Mouse (Mus musculus) liver, embryonic 11.5 days (tissue): ENCODE measurements around the gene Lima1. TPM values are rescaled to one million over a fixed set of nuclear protein-coding genes. Genes with fewer than 3 reads are reported as not detected.
A peak's percentile ranks its signal among the peaks of the same experiment; 100 is the strongest.

Source experiments
- ATAC-seq: fragments of 200-750 bp; cut with Nextera tagmentation; replicated peaks from 2 replicates; pipeline ENCODE4 v1.8.0; 2017; ENCODE audit warnings: moderate number of reproducible peaks, mild to moderate bottlenecking, moderate TSS enrichment, moderate library complexity; ENCODE audit not compliant: low FRiP score
- DNase-seq: peaks from one replicate; pipeline ENCODE4 v3.0.0-alpha.2; 2017; ENCODE audit warnings: low spot score
- H3K27ac ChIP-seq: fragments of 300-500 bp; sonication (generic); 2 replicates; pipeline ENCODE4 v1.5.1; 2014; ENCODE audit warnings: mild to moderate bottlenecking, low read depth, low read length, control low read depth
- H3K27me3 ChIP-seq: fragments of 300-500 bp; sonication (generic); replicated peaks from 2 replicates; pipeline ENCODE4 v1.6.1; 2014; ENCODE audit warnings: low read length, mixed read lengths; ENCODE audit not compliant: control insufficient read depth, insufficient read depth
- H3K36me3 ChIP-seq: fragments of 300-500 bp; sonication (generic); 2 replicates; pipeline ENCODE4 v1.6.1; 2014; ENCODE audit warnings: mild to moderate bottlenecking, low read length, moderate library complexity, mixed read lengths; ENCODE audit not compliant: control insufficient read depth, insufficient read depth
- H3K4me1 ChIP-seq: fragments of 300-500 bp; sonication (generic); replicated peaks from 2 replicates; pipeline ENCODE4 v1.6.1; 2014; ENCODE audit warnings: low read length, mixed read lengths; ENCODE audit not compliant: control insufficient read depth, insufficient read depth
- H3K4me2 ChIP-seq: fragments of 300-500 bp; sonication (generic); 2 replicates; pipeline ENCODE4 v1.6.1; 2014; ENCODE audit warnings: mild to moderate bottlenecking, control low read depth, moderate library complexity
- H3K4me3 ChIP-seq: fragments of 300-500 bp; sonication (generic); 2 replicates; pipeline ENCODE4 v1.5.1; 2014; ENCODE audit warnings: low read depth, low read length, control low read depth
- H3K9ac ChIP-seq: fragments of 300-500 bp; sonication (generic); 2 replicates; pipeline ENCODE4 v1.6.1; 2014; ENCODE audit warnings: low read depth, low read length, control low read depth
- H3K9me3 ChIP-seq: fragments of 300-500 bp; sonication (generic); 2 replicates; pipeline ENCODE4 v1.6.1; 2016; ENCODE audit warnings: low read length, inconsistent platforms, mixed read lengths; ENCODE audit not compliant: control insufficient read depth
- WGBS: fragments of 180-500 bp; shearing (Covaris S2); extraction: QIAGEN DNeasy Blood & Tissue Kit; methylation state at CpG from one replicate; pipeline ENCODE4 v1.1.7; 2014; 5-methylcytosine and 5-hydroxymethylcytosine counted together
- polyA plus RNA-seq: library from polyadenylated mRNA; unstranded; fragments of >200 nt; fragmentation: Nextera tagmentation; extraction: Ambion mirVana; gene quantifications from 2 replicates; pipeline ENCODE4 v1.2.1, GENCODE M21; 2014

Gene Lima1
- polyA plus RNA-seq, 1 experiment from 2014 or later: 19.3 TPM

DNA sequence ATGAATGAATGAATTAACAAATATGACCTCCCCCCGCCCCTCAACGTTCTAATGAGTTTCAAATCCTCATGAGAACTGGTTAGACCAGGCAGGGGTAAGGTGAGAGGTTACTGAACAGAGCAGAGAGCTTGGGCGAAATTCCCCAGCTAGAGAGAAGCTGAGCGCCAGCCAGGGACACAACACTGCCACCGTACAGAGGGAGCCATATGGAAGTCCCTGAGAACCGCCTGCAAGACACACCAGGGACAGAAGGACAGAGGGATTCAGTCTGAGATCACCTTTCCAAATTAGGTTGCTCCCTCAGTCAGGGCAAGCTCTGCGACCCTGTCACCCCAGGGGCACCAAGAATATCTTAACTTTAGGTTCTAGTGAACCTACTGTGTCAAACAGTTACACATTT lies 37.7 kb downstream of the Lima1 start:
- Histone ChIP-seq H3K9me3 (no peaks in the 10 kb centered on the region), H3K27ac (no peak overlapping the region), H3K4me1 (no peaks in the 10 kb centered on the region), H3K27me3 (no peaks in the 10 kb centered on the region), H3K4me3 (no peak overlapping the region), H3K9ac (no peak overlapping the region), H3K36me3 (no peaks in the 10 kb centered on the region), H3K4me2 (no peak overlapping the region)
- WGBS: 69% methylated on average over 7 of the region's 7 CpGs
- ATAC-seq (no peak), DNase-seq (no peak)

DNA sequence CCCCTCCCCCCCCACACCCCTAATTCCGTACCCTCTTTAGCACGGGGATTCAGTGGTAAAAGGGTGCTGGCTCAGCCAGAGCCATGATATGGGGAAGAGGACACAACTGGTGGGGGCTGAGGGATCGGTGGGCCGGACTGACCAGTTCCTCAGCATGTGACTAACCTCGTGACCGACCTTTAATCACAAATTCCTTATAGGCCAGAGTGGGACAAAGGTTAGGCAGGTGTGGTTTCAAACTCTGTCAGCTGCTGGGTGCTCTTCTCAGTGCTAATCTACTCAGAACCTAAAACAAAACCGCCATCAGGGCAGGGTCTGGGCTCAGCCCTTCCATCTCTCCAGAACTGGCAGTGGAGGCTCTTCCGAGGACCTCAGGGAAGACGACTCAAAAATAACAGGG lies 40.1 kb downstream of the Lima1 start:
- 51% methylated on average over 9 of the region's 9 CpGs for WGBS
- 0 out of 2 replicates have a peak, but pooled peaks have one; percentile 18 for ATAC-seq
- no peaks in the 10 kb centered on the region for H3K36me3 ChIP-seq
- no peaks in the 10 kb centered on the region for H3K4me1 ChIP-seq
- no peak overlapping the region for H3K9ac ChIP-seq
- H3K4me2 ChIP-seq: no peak overlapping the region
- H3K27ac ChIP-seq: peak overlapping the region; percentile 21; the same call in 1 of the 2 replicates
- no peak overlapping the region for H3K4me3 ChIP-seq
- no peaks in the 10 kb centered on the region for H3K27me3 ChIP-seq
- H3K9me3 ChIP-seq: no peaks in the 10 kb centered on the region
- DNase-seq: no peak

DNA sequence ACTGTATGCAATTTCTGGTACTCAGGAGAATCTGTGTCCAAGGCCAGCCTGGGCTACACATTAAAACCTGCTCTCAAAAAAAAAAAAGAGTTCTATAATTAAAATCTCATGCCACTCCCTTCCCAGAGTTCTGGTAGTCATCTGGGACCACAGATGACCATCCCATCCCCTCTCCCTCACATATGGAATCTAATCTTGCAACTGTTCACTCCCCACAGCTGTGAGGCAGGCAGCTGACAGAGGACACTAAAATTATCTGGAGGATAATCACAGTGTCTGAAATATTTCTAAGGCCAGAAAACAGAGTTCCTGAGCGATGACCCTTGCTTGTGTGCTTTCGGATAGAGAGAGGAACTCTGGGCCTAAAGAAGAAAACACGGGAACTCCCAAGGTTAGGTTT lies 40.6 kb downstream of the Lima1 start:
- peak overlapping the region; percentile 21; the same call in 1 of the 2 replicates for H3K27ac ChIP-seq
- no peak for ATAC-seq

DNA sequence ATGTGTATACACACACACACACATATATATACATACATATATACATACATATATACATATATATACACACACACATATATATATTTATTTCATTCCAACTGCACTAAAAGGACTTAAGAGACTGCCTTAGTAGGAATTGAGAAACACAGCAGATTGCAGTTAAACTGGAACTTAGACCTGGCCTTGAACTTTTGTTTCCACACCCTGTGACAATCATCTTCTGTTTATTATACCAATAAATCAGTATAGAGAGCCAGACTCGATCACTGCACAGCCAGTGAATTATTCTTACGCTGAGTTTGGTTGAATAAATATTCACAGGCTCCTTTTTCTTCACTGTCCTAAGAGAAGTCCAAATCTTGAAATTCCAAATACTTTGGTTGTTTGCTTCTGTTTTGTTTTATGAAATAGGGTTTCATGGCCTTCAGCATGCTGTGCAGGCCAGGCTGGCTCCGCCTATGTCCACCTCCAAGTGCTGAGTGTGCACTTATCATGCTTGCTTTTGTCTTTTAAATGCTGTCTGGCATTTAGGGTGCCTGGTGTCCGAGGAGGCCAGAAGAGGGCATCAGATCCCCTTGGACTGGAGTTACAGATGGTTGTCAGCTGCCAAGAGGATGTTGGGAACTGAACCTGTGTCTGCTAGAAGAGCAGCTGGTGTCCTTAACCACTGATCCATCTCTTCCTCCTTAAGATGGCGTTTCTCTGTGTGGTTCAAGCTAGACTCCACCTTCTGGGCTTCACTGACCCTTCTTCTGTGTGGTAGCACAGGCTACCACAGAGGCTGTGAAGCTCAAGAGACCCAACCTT lies 41.4 kb downstream of the Lima1 start:
- no peak for ATAC-seq
- Histone ChIP-seq H3K36me3 (no peaks in the 10 kb centered on the region), H3K4me1 (no peaks in the 10 kb centered on the region), H3K9me3 (no peaks in the 10 kb centered on the region), H3K27me3 (no peaks in the 10 kb centered on the region), H3K4me3 (no peak overlapping the region), H3K27ac (no peak overlapping the region), H3K9ac (no peak overlapping the region), H3K4me2 (no peak overlapping the region)
- WGBS: 86% methylated on average over 5 of the region's 5 CpGs
- no peak for DNase-seq

More for the DNA sequence above, 40.6 kb downstream of the Lima1 start:
- Histone ChIP-seq H3K4me1 (no peaks in the 10 kb centered on the region), H3K9ac (0 out of 2 replicates have a peak overlapping the region, but pooled peaks have one; percentile 14), H3K9me3 (no peaks in the 10 kb centered on the region), H3K4me3 (no peak overlapping the region), H3K4me2 (no peak overlapping the region), H3K36me3 (no peaks in the 10 kb centered on the region), H3K27me3 (no peaks in the 10 kb centered on the region)
- whole genome bisulfite sequencing: 75% methylated on average over 3 of the region's 3 CpGs
- no peak for DNase-seq

DNA sequence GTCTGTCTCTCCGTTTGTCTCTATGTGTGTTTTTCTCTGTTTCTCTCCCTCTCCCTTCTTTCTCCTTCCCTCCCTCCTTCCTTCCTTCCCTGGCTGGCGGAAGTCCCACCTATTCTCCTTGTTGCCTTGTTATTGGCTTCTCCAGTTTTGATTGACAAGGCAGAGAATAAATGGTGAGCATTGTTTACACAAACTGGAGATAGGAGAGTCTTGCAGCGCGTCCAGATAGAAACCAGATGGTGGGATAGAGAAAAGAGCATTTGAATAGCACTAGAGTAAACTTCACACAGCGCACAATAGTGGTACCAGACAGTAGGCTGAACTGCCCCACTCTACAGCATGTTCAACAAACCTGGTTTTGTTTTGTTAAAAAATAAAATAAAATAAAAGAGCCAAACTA lies 43.7 kb downstream of the Lima1 start:
- DNase-seq (no peak), ATAC-seq (no peak)
- no peak overlapping the region for H3K4me2 ChIP-seq
- 70% methylated on average over 5 of the region's 5 CpGs for WGBS
- no peaks in the 10 kb centered on the region for H3K4me1 ChIP-seq
- H3K27ac ChIP-seq: no peak overlapping the region
- no peaks in the 10 kb centered on the region for H3K9me3 ChIP-seq
- H3K36me3 ChIP-seq: no peaks in the 10 kb centered on the region
- H3K4me3 ChIP-seq: no peak overlapping the region
- H3K27me3 ChIP-seq: no peaks in the 10 kb centered on the region
- H3K9ac ChIP-seq: no peak overlapping the region

DNA sequence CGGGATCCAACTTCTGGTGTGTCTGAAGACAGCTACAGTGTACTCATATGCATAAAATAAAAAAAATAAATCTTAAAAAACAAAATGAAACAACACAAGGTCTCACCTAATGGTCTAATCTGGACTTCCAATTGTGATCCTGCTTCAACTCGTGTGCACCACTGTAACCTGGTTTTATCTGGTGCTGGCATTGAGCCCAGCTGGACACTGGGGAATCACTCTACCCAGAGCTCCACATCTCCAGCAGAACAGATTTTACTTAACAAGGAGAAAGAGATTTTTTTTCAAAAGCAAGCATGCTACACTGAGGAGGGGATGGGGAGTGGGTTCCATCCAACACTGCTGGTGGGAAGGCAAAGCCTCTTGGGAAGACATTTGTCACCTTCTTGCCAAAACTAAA lies 47.2 kb downstream of the Lima1 start:
- no peak overlapping the region for H3K4me2 ChIP-seq
- H3K9me3 ChIP-seq: no peaks in the 10 kb centered on the region
- H3K27me3 ChIP-seq: no peaks in the 10 kb centered on the region
- H3K4me3 ChIP-seq: no peak overlapping the region
- ATAC-seq: no peak
- no peak overlapping the region for H3K27ac ChIP-seq
- no peak overlapping the region for H3K9ac ChIP-seq
- no peaks in the 10 kb centered on the region for H3K4me1 ChIP-seq
- DNase-seq: no peak
- no peaks in the 10 kb centered on the region for H3K36me3 ChIP-seq
- 66% methylated on average over 2 of the region's 2 CpGs for WGBS

DNA sequence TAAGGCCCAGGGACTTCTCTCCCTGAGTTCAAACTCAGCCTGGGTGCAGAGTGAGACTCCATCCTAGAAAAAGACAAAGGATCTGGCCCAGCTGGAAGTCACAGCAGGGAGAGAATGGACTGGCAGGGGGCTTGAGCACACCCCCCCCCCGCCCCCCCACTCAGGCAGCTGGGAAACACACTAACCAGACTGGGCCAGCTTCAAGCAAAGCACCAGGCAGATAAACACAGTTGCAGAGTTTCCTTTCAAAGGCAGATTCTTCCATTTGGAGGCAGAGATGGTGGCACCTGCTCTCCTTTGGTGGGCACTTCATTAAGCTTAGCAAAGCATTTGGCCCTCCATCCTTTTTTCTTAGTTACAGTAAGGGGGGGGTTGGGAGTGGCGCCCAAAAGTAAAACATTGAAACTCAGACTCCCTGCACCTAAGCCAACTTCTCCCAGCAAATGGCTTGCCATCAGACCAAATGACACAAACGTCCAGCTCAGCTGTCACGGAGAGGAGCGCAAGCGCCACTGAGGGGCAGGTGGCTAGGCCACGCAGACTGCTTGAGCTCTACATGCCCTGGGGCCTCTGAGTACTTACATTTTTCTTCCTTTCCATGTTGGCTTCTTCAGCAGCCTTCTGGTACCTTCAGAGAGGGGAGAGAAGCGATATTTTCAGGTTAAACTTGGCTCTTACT lies 48.9 kb downstream of the Lima1 start:
- 74% methylated on average over 8 of the region's 8 CpGs for WGBS
- no peak for ATAC-seq

DNA sequence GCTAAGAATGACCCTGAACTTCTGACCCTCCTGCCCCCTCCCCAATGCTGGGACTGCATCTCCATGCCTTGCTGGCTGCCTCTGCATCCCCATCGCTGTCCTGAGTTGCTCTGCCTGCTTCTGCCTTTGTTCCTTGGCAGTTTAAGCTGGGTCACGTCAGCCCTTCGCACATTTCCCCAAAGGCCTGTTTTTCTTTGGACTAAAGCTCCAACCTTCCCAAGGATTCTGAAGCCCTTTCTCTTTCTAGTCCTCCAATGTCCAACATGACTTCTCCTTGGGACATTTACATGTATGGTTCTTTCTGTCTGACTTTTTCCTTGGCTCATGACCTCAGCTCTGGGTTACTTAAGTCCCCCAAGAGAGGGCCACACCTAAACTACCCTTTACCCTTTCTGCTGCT lies 50.0 kb downstream of the Lima1 start:
- DNase-seq (no peak), ATAC-seq (no peak)
- H3K9ac ChIP-seq: no peak overlapping the region
- no peaks in the 10 kb centered on the region for H3K9me3 ChIP-seq
- H3K4me1 ChIP-seq: no peaks in the 10 kb centered on the region; the same call in 1 of the 2 replicates
- no peak overlapping the region for H3K27ac ChIP-seq
- 88% methylated on average over 3 of the region's 3 CpGs for WGBS
- no peaks in the 10 kb centered on the region for H3K36me3 ChIP-seq
- H3K4me3 ChIP-seq: no peak overlapping the region
- H3K4me2 ChIP-seq: no peak overlapping the region
- H3K27me3 ChIP-seq: no peaks in the 10 kb centered on the region

More for the DNA sequence above, 48.9 kb downstream of the Lima1 start:
- H3K9ac ChIP-seq: no peak overlapping the region
- no peak overlapping the region for H3K4me3 ChIP-seq
- no peak overlapping the region for H3K27ac ChIP-seq
- no peaks in the 10 kb centered on the region for H3K4me1 ChIP-seq
- H3K27me3 ChIP-seq: no peaks in the 10 kb centered on the region
- no peak overlapping the region for H3K4me2 ChIP-seq
- no peaks in the 10 kb centered on the region for H3K9me3 ChIP-seq
- H3K36me3 ChIP-seq: no peaks in the 10 kb centered on the region
- no peak for DNase-seq
